Mouse (Mus musculus) erythroblast, adult 5-6 weeks (primary cell): ENCODE measurements around the gene Derl2. TPM values are rescaled to one million over a fixed set of nuclear protein-coding genes. Genes with fewer than 3 reads are reported as not detected.

Experiments
- ATAC-seq: replicated peaks from 2 replicates; pipeline ENCODE4 v1.8.0; 2016; ENCODE audit warnings: moderate number of reproducible peaks, mild to moderate bottlenecking, moderate TSS enrichment, inconsistent platforms; ENCODE audit not compliant: poor library complexity, low FRiP score, severe bottlenecking
- total RNA-seq, 2 experiments: library from RNA; stranded (forward) in 1 of 2; stranded (reverse) in 1 of 2; fragments of 150-400 nt in 1 of 2; fragments of 200-764, 138-1000 nt in 1 of 2; gene quantifications; 2 replicates each; pipeline versions ENCODE4 v1.2.3 to v1.2.4; 2015 to 2017; ENCODE audit warnings: low replicate concordance in 2 of 2

The Derl2 gene
- total RNA-seq, 2 experiments from 2014 or later: 6.1 to 11.0 TPM

DNA sequence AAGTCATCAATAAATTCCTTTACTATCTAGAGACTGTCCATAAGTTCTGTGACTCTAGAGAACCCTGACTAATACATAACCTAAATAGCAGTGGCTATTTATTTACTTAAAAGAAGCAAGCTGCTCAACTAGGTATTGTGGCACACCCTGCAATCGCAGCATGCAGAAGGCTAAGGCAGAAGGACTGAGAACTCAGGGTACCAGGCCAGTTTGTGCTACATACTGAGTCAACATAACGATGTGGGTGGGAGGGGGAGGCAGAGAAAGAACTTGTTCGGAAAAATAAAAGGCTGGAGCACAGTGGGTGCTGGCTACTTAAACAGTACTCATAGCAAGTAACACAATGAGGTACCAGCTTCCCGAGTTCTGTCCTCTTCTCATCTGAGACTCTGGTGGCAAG is 18.5 kb downstream of the Derl2 start:
- no peak for ATAC-seq

DNA sequence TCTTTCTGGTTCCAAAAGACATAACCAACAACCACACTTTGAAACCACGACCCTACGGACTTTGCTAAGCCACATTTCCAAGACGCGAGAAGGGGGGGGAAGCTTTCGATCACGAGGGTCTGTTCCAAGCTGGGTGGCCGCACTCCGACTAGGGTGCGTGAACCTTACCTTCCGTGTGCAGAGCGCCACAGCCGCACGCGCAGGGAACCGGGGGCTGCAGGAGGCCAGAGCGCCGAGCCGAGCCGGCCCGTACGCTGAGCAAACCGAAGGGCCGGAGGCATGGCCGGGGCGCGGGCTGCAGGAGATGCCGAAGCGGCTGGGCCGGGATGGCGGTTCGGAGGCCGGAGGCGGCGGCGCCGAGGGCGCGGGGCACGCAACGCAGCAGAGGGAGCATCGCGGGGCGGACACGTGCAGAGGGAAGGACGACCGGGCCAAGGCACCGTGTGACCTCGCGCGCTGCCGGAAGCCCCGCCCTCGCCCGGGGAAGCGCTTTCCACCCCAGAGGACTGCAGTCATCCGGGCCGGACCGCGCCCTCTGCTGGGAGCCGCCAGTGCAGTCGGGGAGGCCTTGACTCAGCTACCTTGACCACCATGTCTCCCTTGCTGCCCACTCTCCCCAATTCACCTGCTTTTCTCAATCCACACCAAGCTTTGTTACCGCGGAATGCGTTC is 36.9 kb downstream of the Derl2 start, which contains the start of gene C1qbp:
Gene C1qbp (minus strand): TSS at position 470 of the 672 bp plus-strand sequence.
- peak; percentile 98 for ATAC-seq

DNA sequence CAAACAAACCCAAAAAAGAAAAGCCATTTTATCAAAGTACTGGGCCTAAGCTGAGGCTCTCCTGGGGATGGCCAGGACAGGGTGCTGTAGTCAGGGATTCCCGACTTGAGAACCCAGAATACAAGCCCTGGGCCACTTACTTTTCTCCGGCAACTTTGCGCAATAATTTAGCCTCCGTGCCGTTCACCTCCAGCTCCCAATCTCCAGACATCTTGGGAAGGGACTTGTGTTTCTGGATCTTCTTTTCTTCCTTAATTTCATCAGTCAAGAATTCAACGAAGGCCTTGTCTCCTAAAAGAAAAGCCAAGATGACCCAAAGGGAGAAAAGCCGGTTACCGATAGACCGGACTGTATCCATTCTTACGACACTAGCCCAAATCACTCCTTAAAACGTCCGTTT is 37.6 kb downstream of the Derl2 start:
- ATAC-seq: no peak

DNA sequence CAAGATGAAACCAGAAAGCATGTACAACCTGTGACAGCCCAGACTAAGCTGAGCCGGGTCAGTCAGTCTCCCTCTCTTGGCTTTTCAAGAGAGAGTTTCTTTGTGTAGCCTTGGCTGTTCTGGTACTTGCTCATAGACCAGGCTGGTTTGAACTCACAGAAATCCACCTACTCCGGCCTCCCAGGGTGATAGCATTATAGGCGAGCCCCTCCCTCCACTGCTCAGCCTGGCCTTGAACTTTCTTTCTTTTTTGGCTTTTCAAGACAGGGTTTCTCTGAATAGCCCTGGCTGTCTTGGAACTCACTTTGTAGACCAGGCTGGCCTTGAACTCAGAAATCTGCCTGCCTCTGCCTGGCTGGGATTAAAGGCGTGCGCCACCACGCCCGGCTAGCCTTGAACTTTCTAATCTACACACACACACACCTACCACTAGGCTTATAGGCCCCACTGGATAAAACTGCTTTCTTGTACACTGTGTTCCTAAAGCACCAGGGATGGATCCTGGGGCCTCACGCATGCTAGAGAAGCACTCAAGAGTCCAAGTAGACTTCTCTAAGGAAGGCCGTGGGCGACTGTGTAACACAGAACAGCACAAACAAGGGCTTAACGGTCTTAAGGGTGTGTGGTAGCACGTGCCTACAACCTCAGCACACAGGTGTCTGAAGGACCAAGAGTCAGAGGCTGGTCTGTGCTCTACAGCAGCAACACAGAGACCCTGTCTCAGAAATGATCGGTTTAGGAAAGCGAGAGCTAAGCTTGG is 38.7 kb downstream of the Derl2 start:
- ATAC-seq: no peak

DNA sequence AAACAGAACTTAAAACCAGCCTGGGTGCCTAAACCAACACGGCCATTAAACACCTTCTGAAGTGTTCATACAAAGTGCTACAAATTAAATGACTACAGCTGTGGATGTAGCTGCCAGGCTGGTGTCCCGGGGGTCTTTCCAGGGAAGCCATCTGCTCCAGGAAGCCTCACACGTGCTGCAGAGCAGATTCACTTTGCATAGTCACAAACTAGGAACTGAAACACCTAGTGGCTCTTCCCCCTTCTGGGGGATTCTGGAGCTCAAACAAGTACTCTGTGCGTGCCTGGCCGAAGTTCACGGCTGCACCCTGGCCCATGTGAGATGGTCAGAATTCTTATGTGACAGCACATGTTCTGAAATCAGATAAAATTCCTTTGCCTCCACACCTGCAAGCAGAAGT is 39.4 kb downstream of the Derl2 start:
- no peak for ATAC-seq

DNA sequence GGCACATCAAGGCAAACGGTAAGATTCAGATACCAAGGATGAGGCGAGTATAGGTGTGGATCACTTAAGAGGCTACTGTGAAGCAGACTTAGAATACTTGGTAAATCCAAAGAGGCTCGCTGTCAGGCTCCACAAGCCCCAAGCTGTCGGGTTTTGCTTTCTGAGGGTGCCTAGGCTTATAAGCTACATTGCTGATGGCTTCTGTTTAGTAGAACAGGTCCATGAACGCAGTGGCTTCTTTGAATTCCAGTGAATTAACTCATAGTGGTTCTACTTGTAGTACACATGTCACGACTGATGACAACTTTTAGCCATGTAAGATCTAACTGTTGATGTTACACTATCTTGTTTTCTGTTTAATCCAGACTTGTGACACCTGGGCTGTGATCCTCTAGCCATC is 42.3 kb downstream of the Derl2 start:
- no peak for ATAC-seq

DNA sequence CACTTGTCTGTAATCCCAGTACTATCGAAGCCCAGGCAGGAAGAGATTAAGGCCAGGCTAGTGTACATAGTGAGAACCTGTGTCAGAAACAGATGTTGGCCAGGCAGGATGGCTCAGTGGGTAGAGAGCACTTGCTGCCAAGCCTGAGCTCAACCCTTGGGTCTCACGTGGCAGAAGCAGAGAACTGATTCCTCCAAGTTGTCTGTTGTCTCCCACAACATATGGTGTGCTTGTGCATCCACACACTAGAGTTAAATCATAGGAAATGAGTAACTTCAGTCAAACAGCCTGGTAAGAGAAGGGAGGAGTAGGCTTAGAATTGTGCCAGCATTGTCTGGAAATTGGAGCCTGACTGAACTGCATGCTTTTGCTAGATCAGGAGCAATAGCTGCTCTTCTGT is 44.4 kb downstream of the Derl2 start:
- no peak for ATAC-seq

DNA sequence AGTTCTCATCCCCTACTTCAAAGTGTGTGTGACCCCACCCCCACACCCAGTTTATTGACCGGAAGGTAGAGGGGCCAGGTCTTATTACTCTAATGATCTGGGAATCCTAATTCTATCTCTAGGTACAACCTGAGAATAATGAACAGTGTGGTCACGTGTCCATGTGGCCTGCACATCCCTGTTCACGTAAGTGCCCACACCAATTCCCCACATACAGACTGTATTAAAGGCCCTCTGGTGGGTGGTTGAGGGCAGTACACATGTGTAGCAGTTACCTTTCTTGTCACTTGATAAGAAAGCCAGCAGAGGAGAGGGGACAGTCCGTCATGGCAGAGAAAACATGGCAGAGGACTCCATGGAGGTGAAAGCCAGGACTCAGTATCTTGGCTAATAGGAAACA is 45.7 kb downstream of the Derl2 start:
- no peak for ATAC-seq

DNA sequence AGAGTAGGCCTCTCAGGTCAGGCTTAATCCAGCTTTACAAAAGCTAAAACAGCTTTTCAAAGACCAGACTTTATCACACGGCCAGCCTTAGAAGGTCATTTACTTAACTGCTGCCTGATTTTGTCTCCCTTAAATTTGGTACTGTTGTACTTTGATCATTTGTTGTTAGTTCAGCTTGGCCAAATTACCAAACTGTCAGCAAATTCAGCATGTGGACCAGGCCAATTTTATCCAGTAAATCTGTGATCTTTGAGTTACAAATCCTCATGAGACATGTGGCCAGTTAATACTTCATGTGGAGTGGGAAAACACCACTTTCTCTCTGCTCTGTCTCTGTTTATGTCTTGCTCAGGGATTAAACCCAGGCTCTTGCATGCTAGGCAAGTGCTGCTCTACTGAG is 47.1 kb downstream of the Derl2 start:
- no peak for ATAC-seq

DNA sequence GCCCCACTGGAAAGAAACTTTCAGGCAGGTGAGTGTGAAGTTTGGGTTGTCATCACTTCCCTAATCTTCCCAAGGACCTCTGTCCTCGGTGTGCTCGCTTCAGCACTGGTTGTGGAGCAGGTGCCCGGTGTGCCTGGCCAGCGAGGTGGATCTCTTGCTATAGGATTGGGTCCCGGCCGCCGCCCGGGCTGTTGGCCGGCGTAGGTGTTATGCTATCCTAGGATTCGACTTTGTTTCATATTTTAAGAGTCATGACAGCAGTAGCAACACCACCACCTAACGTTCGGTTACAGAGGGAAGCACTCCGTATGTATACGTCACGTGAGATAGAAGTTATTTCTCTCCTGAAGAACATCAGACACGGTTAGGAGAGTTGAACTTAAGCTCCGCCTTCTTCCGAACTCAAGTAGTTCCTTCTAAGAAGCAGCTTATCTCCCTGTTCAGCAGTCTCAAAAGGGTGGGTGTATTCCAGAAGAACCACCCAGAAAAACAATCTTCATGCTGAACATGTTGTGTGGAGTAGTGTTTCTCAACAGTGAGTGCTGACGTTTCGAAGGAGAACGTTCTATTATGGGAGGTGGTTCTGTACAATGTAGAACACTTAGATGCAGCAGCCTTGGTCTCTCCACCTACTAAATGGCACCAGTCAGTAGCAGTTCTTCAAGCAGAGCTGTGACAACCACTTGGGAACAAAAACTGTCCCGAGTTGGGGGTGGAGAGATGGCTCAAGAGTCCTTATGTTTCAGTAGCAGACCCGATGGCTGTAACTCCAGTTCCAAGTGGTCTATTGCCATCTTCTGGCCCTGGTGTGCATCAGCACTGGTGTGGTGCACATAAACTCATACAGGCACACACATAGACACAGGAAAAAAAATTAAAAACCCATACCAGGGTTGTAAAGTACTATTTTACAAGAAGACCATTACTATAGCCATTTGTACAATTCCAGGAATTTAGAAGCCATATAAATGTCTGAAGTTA is 48.8 kb downstream of the Derl2 start:
- ATAC-seq: peak; percentile 72

DNA sequence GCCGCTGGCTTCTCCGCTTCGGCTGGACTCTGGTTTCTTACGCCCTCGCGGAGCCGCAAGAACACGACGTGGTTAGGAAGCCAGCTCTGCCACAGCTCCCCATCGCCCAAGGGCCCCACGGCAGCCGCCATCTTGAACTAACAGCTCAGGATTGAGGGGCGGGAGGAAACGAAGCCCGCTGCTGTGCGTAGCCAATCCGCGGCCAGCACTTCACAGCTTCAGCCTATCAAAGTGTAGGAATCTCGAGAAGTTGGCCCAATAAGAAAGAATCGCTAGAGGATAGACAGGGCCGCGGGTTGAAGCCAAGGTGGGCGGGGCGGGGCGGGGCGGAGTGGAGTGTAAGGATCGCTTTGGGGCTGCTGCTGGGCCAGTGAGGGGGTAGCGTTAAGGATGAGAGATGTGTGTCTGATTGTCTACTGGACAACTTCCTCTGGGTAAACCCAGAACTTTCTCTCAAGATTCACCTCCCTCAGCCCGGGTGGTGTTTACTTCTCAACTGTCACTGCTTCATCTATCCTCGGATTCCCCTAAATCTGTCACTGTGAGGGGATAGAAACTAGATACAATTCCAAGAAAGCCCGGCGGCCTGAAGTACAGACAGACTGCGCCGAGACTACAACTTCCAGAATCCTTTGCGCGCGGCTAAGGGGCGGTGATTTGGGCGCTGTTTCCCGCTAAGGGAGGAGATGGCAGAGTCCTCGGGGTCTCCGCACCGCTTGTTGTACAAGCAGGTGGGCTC is 49.7 kb downstream of the Derl2 start, which contains the start of the genes Nup88 and Rpain:
Gene Nup88 (minus strand): TSS at position 153 of the 739 bp plus-strand sequence.
Gene Rpain (plus strand): TSS at position 393 of the 739 bp plus-strand sequence.
- peak; percentile 86 for ATAC-seq

DNA sequence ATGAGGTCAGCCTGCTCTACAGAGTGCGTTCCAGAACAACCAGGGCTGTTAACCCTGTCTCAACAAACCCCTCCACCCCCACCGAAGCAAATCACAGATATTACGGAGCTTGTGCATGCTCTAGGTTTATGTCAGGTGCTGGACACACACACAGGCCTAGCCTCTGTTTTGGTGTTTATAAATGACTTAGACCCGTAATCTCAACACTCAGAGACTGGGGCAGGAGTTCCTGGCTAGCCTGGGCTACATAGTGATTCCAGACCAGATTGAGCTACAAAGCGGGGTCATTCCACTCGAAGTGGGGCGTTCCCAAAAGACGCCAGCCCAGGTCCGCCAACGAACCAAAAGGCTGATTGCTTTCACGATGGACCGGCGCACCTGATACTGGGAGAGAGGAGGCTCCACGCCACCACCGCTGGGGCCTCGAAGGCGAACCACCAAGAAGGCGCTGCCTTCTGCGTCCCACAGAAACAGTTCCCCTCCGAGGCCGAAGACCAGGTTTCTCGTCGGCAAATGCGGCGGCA is 50.3 kb downstream of the Derl2 start:
- ATAC-seq: peak; percentile 37

DNA sequence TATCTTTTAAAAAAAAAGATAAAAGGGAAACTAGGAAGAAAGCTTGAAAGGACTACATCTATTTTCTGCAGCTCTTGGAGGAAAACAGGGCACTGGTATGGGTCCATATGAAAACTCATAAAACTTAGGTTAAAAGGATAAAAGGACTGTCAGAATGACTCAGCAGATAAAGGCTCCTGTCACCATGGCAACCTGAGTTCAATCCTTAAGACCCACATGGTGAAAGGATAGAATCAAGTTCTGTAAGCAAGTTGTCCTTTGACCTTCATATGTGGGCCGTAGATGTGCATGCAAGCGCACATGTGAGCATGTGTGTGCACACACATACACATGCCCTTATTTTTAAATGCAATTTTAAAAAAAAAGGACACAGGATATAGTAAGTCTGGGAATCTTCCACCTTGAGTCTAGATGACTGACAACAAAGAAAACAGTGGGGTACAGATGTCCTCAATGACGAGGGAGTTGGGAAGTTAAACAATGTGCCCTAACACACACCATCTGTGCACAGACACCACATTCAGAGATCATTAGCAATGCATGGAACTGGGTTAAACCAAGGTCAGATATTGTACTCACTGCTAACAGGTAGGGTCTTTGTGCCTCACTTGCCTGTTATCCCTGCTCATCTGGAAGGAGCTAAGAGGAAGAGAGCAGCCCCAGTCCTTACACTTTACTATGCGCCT is 55.3 kb downstream of the Derl2 start:
- ATAC-seq: no peak

DNA sequence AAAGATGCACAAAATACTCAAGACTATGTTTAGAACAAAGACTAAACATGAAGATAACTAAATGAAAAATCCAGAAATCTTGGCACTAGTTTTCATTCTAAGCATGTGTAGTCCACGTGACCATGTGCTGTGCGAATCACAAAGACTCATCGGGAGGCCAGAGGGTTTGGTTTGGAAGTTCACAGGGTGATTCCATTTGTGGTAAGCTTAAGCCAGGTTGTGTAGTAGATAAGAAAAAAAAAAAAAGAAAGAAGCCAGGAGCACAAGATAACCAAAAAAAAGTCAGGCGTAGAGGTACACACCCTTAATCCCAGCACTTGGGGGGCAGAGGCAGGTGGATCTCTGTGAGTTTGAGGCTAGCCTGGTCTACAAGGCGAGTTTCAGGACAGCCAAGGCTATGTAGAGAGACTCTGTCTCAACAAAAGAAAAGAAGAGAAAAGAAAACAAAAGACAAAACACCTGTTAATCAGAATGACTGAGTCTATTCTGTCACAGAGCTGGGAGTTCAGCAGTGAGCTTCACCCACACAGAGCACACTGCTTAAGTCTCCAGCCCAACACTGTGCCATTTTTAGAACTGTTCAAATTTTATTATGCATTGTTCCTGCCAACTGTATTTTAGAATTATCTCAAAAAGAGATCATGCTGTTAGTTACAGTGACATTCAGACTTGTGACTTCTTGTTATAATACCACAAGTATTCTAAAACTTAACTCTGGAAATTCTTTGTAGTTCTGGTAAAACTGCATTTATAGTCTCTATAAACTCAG is 58.7 kb downstream of the Derl2 start:
- no peak for ATAC-seq
